Mouse (Mus musculus) embryonic facial prominence, embryonic 12.5 days (tissue): ENCODE results near the gene Fras1. TPM values are rescaled to one million over a fixed set of nuclear protein-coding genes. Genes with fewer than 3 reads are reported as not detected.

Source experiments
- ATAC-seq: fragments of 200-750 bp; cut with Nextera tagmentation; 2 replicates; pipeline ENCODE4 v1.8.0; 2017; ENCODE audit not compliant: insufficient number of reproducible peaks, insufficient read depth, low FRiP score, low TSS enrichment
- H3K27ac ChIP-seq: fragments of 300-500 bp; sonication (generic); 2 replicates; pipeline ENCODE4 v1.5.1; 2016; ENCODE audit warnings: mild to moderate bottlenecking
- H3K27me3 ChIP-seq: fragments of 300-500 bp; sonication (generic); 2 replicates; pipeline ENCODE4 v1.6.1; 2016; ENCODE audit warnings: mild to moderate bottlenecking, moderate library complexity
- H3K36me3 ChIP-seq: fragments of 300-500 bp; sonication (generic); 2 replicates; pipeline ENCODE4 v1.6.1; 2016; ENCODE audit warnings: mild to moderate bottlenecking
- H3K4me1 ChIP-seq: fragments of 300-500 bp; sonication (generic); 2 replicates; pipeline ENCODE4 v1.6.1; 2016
- H3K4me2 ChIP-seq: fragments of 300-500 bp; sonication (generic); replicated peaks from 2 replicates; pipeline ENCODE4 v1.6.1; 2016; ENCODE audit warnings: mild to moderate bottlenecking, moderate library complexity
- H3K4me3 ChIP-seq: fragments of 300-500 bp; sonication (generic); 2 replicates; pipeline ENCODE4 v1.5.1; 2016; ENCODE audit warnings: mild to moderate bottlenecking
- H3K9ac ChIP-seq: fragments of 300-500 bp; sonication (generic); 2 replicates; pipeline ENCODE4 v1.6.1; 2016; ENCODE audit warnings: mild to moderate bottlenecking, moderate library complexity
- H3K9me3 ChIP-seq: fragments of 300-500 bp; sonication (generic); 2 replicates; pipeline ENCODE4 v1.6.1; 2016; ENCODE audit warnings: mild to moderate bottlenecking, moderate library complexity
- WGBS: fragments of 180-500 bp; shearing (Covaris S2); methylation state at CpG from one replicate; pipeline ENCODE4 v1.1.7; 2016; 5-methylcytosine and 5-hydroxymethylcytosine counted together
- polyA plus RNA-seq: library from polyadenylated mRNA; unstranded; fragments of >200 nt; fragmentation: Nextera tagmentation; extraction: Ambion mirVana; gene quantifications from 2 replicates; pipeline ENCODE4 v1.2.1, GENCODE M21; 2016

The Fras1 gene
- polyA plus RNA-seq, 1 experiment from 2014 or later, result 20.1 TPM

DNA sequence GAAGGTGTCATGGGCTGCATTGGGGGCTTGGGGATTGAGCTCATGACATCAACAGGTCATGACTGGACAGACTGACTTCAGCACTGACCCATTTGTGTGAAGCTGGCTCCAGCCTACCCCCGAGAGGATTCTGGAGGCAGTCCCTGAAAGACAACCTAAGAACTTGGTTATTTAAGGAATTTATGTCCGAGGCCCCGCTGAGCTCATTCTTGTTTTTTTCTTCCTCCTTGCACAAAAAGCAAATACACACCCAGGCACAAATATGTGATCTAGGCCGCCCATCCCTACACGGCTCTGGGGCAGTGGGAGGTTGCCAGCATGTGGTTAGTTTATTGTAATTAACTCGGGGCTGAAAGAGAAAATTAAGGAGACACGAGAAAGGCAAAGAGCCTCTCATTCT lies 428.4 kb downstream of the Fras1 start:
- WGBS, result 23% methylated on average over 7 of the region's 7 CpGs
- H3K27ac ChIP-seq, result no peak overlapping the region
- no peak overlapping the region for H3K9ac ChIP-seq
- H3K36me3 ChIP-seq, result no peaks in the 10 kb centered on the region
- no peaks in the 10 kb centered on the region for H3K27me3 ChIP-seq
- H3K4me1 ChIP-seq, result peaks cover 19% of the 10 kb centered on the region; the same call in 1 of the 2 replicates
- no peak for ATAC-seq
- no peaks in the 10 kb centered on the region for H3K9me3 ChIP-seq
- H3K4me2 ChIP-seq, result no peak overlapping the region
- no peak overlapping the region for H3K4me3 ChIP-seq

DNA sequence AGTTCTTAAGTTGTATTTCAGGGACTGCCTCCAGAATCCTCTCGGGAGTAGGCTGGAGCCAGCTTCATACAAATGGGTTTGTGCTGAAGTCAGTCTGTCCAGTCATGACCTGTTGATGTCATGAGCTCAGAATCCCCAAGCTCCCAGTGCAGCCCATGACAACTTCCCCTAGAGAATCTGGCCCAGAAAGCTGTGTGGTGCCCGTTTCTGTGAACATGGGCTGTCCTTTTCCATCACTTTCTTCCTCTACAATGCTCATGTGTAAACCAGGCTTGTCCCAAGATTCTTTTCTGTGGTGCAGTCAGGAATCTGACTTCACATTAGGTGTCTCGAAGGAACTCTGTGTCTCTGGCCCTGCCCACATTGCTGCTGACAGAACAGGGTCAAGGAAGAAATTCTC lies 429.3 kb downstream of the Fras1 start:
- Histone ChIP-seq H3K27me3 (no peaks in the 10 kb centered on the region), H3K36me3 (no peaks in the 10 kb centered on the region), H3K4me1 (peaks cover 19% of the 10 kb centered on the region; the same call in 1 of the 2 replicates), H3K4me3 (no peak overlapping the region), H3K9ac (no peak overlapping the region), H3K4me2 (no peak overlapping the region), H3K27ac (0 out of 2 replicates have a peak overlapping the region, but pooled peaks have one; percentile 46), H3K9me3 (no peaks in the 10 kb centered on the region)
- WGBS, result 53% methylated on average over 3 of the region's 3 CpGs
- no peak for ATAC-seq

DNA sequence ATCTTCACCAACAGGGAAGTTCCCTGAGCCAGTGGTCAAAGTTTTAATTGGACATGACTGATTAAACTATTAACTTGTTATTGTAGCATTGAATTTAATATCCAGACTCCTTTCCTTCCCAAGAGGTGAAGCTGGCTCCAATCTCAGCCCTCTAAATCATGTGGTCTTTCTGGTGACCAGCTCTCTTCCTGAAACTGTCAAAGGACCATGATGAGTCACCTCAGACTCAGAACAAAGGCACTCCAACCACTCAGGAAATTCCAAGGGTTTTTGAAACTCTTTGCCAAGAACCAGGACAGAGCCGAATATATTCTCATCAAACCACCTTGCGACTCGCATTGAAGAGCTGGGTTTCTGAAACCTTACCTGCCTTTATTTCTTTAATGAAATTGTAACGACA lies 430.5 kb downstream of the Fras1 start:
- Histone ChIP-seq H3K4me1 (peaks cover 19% of the 10 kb centered on the region; the same call in 1 of the 2 replicates), H3K9me3 (no peaks in the 10 kb centered on the region), H3K27ac (no peak overlapping the region), H3K4me2 (no peak overlapping the region), H3K36me3 (no peaks in the 10 kb centered on the region), H3K9ac (no peak overlapping the region), H3K4me3 (no peak overlapping the region), H3K27me3 (no peaks in the 10 kb centered on the region)
- ATAC-seq, result no peak
- WGBS, result 71% methylated on average over 4 of the region's 4 CpGs

- Histone ChIP-seq H3K9me3 (no peaks in the 10 kb centered on the region), H3K4me1 (peaks cover 19% of the 10 kb centered on the region; the same call in 1 of the 2 replicates), H3K9ac (no peak overlapping the region), H3K27me3 (no peaks in the 10 kb centered on the region), H3K27ac (no peak overlapping the region), H3K4me3 (no peak overlapping the region), H3K4me2 (no peak overlapping the region), H3K36me3 (no peaks in the 10 kb centered on the region)
- 57% methylated on average over 3 of the region's 3 CpGs for WGBS
- ATAC-seq, result no peak
Observed at GRCm38 (mm10) chr5:96804813-96805212, 431.1 kb downstream of the Fras1 start.

DNA sequence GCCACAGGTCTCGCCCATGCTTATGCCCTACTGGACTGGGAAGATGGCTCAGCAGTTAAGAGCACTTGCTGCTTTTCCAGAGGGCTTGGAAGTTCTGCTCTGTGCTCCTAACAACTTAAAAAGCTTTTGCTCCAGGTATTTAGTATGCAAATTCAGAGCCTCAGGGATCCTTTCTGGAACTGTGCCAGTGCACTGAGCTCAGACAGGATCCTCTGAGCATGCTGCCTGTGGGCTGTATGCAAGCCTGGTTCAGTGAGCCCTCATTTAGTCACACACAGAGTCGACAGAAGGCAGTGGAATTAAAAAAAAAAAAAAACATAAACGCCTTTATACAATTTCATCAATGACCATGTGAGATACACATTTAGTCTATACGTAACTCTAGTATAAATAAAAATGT lies 436.9 kb downstream of the Fras1 start:
- no peaks in the 10 kb centered on the region for H3K27me3 ChIP-seq
- no peaks in the 10 kb centered on the region for H3K9me3 ChIP-seq
- H3K4me1 ChIP-seq, result no peaks in the 10 kb centered on the region
- no peak overlapping the region for H3K4me3 ChIP-seq
- no peaks in the 10 kb centered on the region for H3K36me3 ChIP-seq
- H3K27ac ChIP-seq, result no peak overlapping the region
- no peak for ATAC-seq
- H3K4me2 ChIP-seq, result no peak overlapping the region
- WGBS, result 68% methylated on average over 4 of the region's 4 CpGs
- no peak overlapping the region for H3K9ac ChIP-seq

DNA sequence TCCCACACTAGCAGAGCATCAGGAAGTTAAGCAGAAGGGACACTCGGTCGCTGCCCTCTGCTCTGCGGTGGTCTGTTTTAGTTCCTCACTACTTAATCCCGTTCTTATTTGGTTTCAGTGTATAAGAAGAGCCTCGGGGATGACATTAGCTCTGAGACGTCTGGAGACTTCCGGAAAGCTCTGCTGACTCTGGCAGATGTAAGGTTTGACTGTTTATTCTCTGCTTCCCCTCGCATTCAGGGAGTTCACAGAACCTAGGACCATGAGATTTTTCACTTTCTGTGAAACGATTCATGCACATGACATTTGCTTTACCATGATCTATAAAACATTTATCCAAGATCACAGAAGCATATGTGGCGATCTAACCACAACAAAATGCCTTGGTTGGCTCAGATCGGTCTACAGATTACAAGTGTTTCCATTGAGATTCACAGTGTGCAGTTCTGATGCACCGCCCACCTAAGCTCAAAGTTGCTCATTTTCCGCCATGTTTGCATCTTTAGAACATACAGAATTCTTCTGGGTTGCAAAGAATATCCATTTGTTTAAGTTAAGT lies 451.1 kb downstream of the Fras1 start:
- no peak for ATAC-seq
- no peak overlapping the region for H3K4me3 ChIP-seq
- no peak overlapping the region for H3K4me2 ChIP-seq
- no peaks in the 10 kb centered on the region for H3K9me3 ChIP-seq
- no peaks in the 10 kb centered on the region for H3K36me3 ChIP-seq
- 84% methylated on average over 13 of the region's 13 CpGs for WGBS
- no peaks in the 10 kb centered on the region for H3K27me3 ChIP-seq
- H3K4me1 ChIP-seq, result no peaks in the 10 kb centered on the region
- H3K27ac ChIP-seq, result no peak overlapping the region
- H3K9ac ChIP-seq, result no peak overlapping the region

DNA sequence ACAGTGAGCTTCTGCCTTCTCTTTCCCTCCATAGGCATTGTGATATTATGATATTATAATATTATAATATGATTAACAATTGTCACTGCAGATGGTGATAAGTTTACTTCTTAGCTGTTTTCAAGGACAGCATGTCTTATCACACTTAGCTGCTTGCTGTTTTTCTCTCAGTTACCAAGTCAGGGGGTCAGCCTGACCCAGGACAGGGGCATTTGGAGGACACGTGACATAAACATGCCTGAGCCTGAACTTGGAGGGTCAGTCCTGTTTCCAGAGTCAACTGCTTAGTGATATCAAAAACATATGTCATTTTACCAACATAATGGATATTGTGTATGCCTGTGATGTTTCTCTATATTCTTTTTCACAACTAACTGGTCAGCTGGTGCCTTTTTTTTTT lies 453.4 kb downstream of the Fras1 start:
- H3K9ac ChIP-seq, result no peak overlapping the region
- H3K36me3 ChIP-seq, result no peaks in the 10 kb centered on the region
- H3K27ac ChIP-seq, result no peak overlapping the region
- no peaks in the 10 kb centered on the region for H3K27me3 ChIP-seq
- H3K4me3 ChIP-seq, result no peak overlapping the region
- no peaks in the 10 kb centered on the region for H3K4me1 ChIP-seq
- H3K9me3 ChIP-seq, result no peaks in the 10 kb centered on the region
- H3K4me2 ChIP-seq, result no peak overlapping the region
- 66% methylated on average over 1 of the region's 1 CpGs for WGBS
- no peak for ATAC-seq

Other genes starting within 250 kb of the Fras1 start
- gene Cnot6l, start 209.8 kb upstream of the Fras1 start, polyA plus RNA-seq, result 20.0 and 21.9 TPM in 2 replicates
- 23.1 and 24.0 TPM in 2 replicates for gene Mrpl1, start 164.5 kb upstream of the Fras1 start, polyA plus RNA-seq